8 mouse cellular contexts compared by ENCODE assay signal in genomic region chr7:45865925-45866910, GRCm38 (mm10). TPM values are rescaled to one million over a fixed set of nuclear protein-coding genes. Genes with fewer than 3 reads are reported as not detected.
DNase-seq lines count a peak whose midpoint lies in the region; ATAC-seq lines count a peak whose summit lies in the region.

No protein-coding gene starts in this region.

- H3K9ac ChIP-seq in hindbrain, embryonic 16.5 days (ENCODE audit: low read depth, low read length), result peak overlapping the region; percentile 89

- peak overlapping the region; percentile 71 for H3K27ac ChIP-seq in hindbrain, embryonic 16.5 days (ENCODE audit: low read depth, low read length)

- H3K4me1 ChIP-seq in hindbrain, embryonic 16.5 days (ENCODE audit: control insufficient read depth, insufficient read depth, low read depth, low read length), result peaks cover 36% of the 10 kb centered on the region

- WGBS in hindbrain, embryonic 16.5 days, result 1% methylated on average over 82 of the region's 117 CpGs

- no peaks in the 10 kb centered on the region for H3K27me3 ChIP-seq in hindbrain, embryonic 16.5 days (replicated peaks; ENCODE audit: control insufficient read depth, insufficient read depth, low read length)

- H3K4me3 ChIP-seq in hindbrain, embryonic 16.5 days (ENCODE audit: low read length), result peak overlapping the region; percentile 72

- peak; percentile 45 for ATAC-seq in hindbrain, embryonic 16.5 days

- H3K9me3 ChIP-seq in hindbrain, embryonic 16.5 days (ENCODE audit: control insufficient read depth, low read length), result no peaks in the 10 kb centered on the region

- DNase-seq in R1 (ENCODE audit: low read depth, low spot score), result peak; percentile 96
- DNase-seq in cerebellum, postnatal 14 days, result peak; percentile 85 to 92
- DNase-seq in gastrocnemius, adult 18-20 months (ENCODE audit: low spot score), result peak; percentile 88
- DNase-seq in left cerebral cortex, adult 11 months (ENCODE audit: low spot score), result peak; percentile 74
- DNase-seq in lung, postnatal 36 days, result peak; percentile 94
- peak; percentile 92 for DNase-seq in retina, embryonic 14.5 days (ENCODE audit: low spot score)
- peak; percentile 86 to 90 for DNase-seq in thymus, postnatal 36 days

- H3K36me3 ChIP-seq in hindbrain, embryonic 16.5 days (ENCODE audit: control insufficient read depth, insufficient read depth, low read length), result no peaks in the 10 kb centered on the region; the same call in 1 of the 2 replicates

- H3K4me2 ChIP-seq in hindbrain, embryonic 16.5 days (ENCODE audit: low read length), result peak overlapping the region; percentile 79

RNA-seq across cellular contexts. Expression of gene Kdelr1, which starts 6.4 kb away (rescaled TPM):
- 10 to 100 TPM; 62.0 to 65.6 TPM for total RNA-seq in gastrocnemius, adult 18-20 months (2021)
- polyA plus RNA-seq in hindbrain, embryonic 16.5 days (2015; fragmentation: Nextera tagmentation; extraction: Ambion mirVana), result 54.5 and 55.7 TPM in 2 replicates

RNA-seq across cellular contexts. Expression of gene Grin2d, which starts 12.0 kb away (rescaled TPM):
- under 1 TPM; 0.11 to 0.17 TPM for total RNA-seq in gastrocnemius, adult 18-20 months (2021)
- polyA plus RNA-seq in hindbrain, embryonic 16.5 days (2015; fragmentation: Nextera tagmentation; extraction: Ambion mirVana), result 3.3 and 3.4 TPM in 2 replicates

RNA-seq across cellular contexts. Expression of gene Syngr4, which starts 30.3 kb away (rescaled TPM):
- not detected for total RNA-seq in gastrocnemius, adult 18-20 months (2021)
- polyA plus RNA-seq in hindbrain, embryonic 16.5 days (2015; fragmentation: Nextera tagmentation; extraction: Ambion mirVana), result 0.22 TPM in 1 of 2 replicates, not detected in the other

RNA-seq across cellular contexts. Expression of gene Tmem143, which starts 30.5 kb away (rescaled TPM):
- 10 to 100 TPM; 56.7 to 59.4 TPM for total RNA-seq in gastrocnemius, adult 18-20 months (2021)
- 6.5 and 8.2 TPM in 2 replicates for polyA plus RNA-seq in hindbrain, embryonic 16.5 days (2015; fragmentation: Nextera tagmentation; extraction: Ambion mirVana)

RNA-seq across cellular contexts. Expression of gene Grwd1, which starts 35.5 kb away (rescaled TPM):
- 10 to 100 TPM; 13.4 to 14.3 TPM for total RNA-seq in gastrocnemius, adult 18-20 months (2021)
- 44.0 and 46.7 TPM in 2 replicates for polyA plus RNA-seq in hindbrain, embryonic 16.5 days (2015; fragmentation: Nextera tagmentation; extraction: Ambion mirVana)

Comparison
In these comparisons a context has a peak if more than half of its experiments do, and no peak if none do; other contexts are left out.
1. Peak in every context shown above with its lines: DNase-seq, ATAC-seq, H3K4me3 ChIP-seq and H3K27ac ChIP-seq.